Mouse (Mus musculus): ENCODE results near the gene Actl7b. TPM values are rescaled to one million over a fixed set of nuclear protein-coding genes. Genes with fewer than 3 reads are reported as not detected.

Actl7b gene
- total and polyA plus RNA-seq, 3 experiments: 0.13 to 0.21 TPM; not detected in 1

DNA sequence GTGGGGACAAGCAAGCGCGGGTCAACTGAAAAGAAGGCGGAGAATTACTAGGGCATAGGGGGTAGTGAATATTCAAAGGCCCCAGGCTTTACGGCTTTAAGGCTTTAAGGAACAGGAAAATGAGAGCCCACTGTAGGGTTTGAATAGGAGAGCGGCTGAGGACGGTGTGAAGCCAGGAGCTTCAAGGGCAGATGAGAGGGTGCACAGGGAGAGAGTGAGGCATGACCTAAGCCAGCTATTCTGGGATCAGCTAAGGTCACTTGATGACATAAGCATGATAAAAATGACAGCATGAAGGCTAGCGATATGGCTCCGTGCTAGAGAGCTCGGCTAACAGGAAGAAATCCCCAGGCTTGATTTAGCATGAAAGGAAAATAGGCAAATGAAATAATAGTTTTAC lies 21.8 kb downstream of the Actl7b start:
- no peak overlapping the region for H3K27ac ChIP-seq (ENCODE audit: insufficient read depth, low read depth)
- no peak for DNase-seq (ENCODE audit: extremely low read depth)
- H3K9me3 ChIP-seq (replicated peaks; ENCODE audit: low read length): no peaks in the 10 kb centered on the region
- no peaks in the 10 kb centered on the region for H3K79me2 ChIP-seq (replicated peaks; ENCODE audit: control insufficient read depth, extremely low read depth, insufficient read depth, poor library complexity, severe bottlenecking)
- in situ Hi-C loops (cut with MboI; ENCODE audit: low pct_ligation_motif_present, low pct_unique_long_range_greater_than_20kb, low sequenced_read_pairs): no loop called here
- dilution Hi-C loops (cut with MboI; ENCODE audit: extremely low pct_ligation_motif_present, extremely low pct_unique_long_range_greater_than_20kb, low sequenced_read_pairs): no loop called here
- no peaks in the 10 kb centered on the region for H3K36me3 ChIP-seq (replicated peaks in 1 of 2; ENCODE audit: control insufficient read depth in 1 of 2, insufficient read depth in 1 of 2, low read length in 1 of 2)
- no peak overlapping the region for H3K9ac ChIP-seq (ENCODE audit: insufficient read depth, low read depth)
- H3K27me3 ChIP-seq (replicated peaks): no peaks in the 10 kb centered on the region
- no peak overlapping the region for H3K4me2 ChIP-seq (ENCODE audit: insufficient read depth, low read depth, poor library complexity, severe bottlenecking)
- H3K4me1 ChIP-seq (ENCODE audit: control insufficient read depth in 1 of 2, insufficient read depth in 2 of 2): no peaks in the 10 kb centered on the region
- TF ChIP-seq MEF2A (IDR thresholded peaks at IDR 0.05; ENCODE audit: borderline replicate concordance, low read depth, low read length) (no peak), HCFC1 (IDR thresholded peaks at IDR 0.05; ENCODE audit: low read depth, low read length) (no peak), NRF1 (IDR thresholded peaks at IDR 0.05; ENCODE audit: low read depth, low read length) (no peak), ETS1 (conservative IDR thresholded peaks at IDR 0.05; ENCODE audit: low read depth, low read length) (no peak), PAX5 (IDR thresholded peaks at IDR 0.05; ENCODE audit: low read length) (no peak), SMC3 (IDR thresholded peaks at IDR 0.05; ENCODE audit: low read depth, low read length) (no peak), CHD1 (IDR thresholded peaks at IDR 0.05; ENCODE audit: low read depth, low read length) (no peak), SIN3A (IDR thresholded peaks at IDR 0.05; ENCODE audit: low read length) (no peak), MAFK (IDR thresholded peaks at IDR 0.05; ENCODE audit: insufficient replicate concordance, low read length) (no peak), MYC (IDR thresholded peaks at IDR 0.05; ENCODE audit: low read depth, low read length) (no peak), JUN (IDR thresholded peaks at IDR 0.05; ENCODE audit: insufficient read depth, low read depth, low read length) (no peak), KAT2A (IDR thresholded peaks at IDR 0.05; ENCODE audit: insufficient replicate concordance, low read length) (no peak), TBP (conservative IDR thresholded peaks at IDR 0.05; ENCODE audit: low read depth, low read length) (no peak), NELFE (IDR thresholded peaks at IDR 0.05; ENCODE audit: low read depth, low read length) (no peak), POLR2A (IDR thresholded peaks at IDR 0.05; ENCODE audit: low read depth, low read length) (no peak), MXI1 (IDR thresholded peaks at IDR 0.05; ENCODE audit: low read depth, low read length) (no peak)
- no peak overlapping the region for H3K4me3 ChIP-seq (replicated peaks in 1 of 3; ENCODE audit: low read depth in 2 of 3, low read length in 2 of 3, poor library complexity in 1 of 3)

DNA sequence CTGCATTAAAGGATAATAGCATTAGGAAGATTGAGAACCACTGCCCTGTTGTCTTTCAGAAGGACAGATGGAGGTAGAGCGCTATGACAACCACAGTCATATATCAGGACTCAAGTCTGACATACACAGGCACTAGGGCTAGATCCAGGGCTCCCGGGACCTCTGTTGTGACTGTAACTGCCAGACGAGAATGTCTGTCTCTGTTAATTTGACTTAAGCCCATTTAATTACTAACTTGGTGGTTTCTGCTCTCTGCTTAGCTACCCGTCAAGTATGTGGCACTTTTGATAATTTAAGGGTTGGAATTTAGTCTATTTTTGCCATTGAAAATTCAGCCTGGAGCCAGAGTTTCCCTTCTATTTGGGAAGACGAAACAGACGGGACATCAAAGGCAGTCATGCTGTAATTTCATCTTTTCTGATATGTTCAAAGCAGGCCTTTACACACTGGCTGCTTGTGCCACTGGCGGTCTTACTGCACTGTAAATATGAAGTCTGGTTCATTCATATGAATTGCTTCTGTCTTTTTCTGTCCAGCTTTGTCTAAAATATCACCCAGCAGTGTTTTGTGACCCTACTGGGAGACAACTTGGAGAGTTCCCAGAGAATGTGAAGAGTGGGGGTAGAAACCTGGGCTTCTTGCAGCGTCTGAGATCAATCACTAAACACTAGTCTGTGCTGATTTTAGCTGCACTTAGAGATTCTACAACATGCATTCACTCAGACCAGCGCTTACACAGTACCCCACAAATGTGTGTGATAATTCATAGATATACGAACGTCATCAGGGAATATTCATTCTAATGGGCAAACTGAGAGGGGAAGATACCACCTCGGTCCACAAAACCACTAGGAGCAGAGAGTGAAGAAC lies 22.4 kb downstream of the Actl7b start:
- DNase-seq (ENCODE audit: extremely low read depth): no peak
- no peaks in the 10 kb centered on the region for H3K4me1 ChIP-seq (ENCODE audit: control insufficient read depth in 1 of 2, insufficient read depth in 2 of 2)
- TF ChIP-seq CHD2 (IDR thresholded peaks at IDR 0.05; ENCODE audit: low read length) (no peak), ELF1 (IDR thresholded peaks at IDR 0.05; ENCODE audit: low read depth, low read length) (no peak), UBTF (IDR thresholded peaks at IDR 0.05; ENCODE audit: low read depth, low read length) (no peak), MAX (IDR thresholded peaks at IDR 0.05; ENCODE audit: low read length) (no peak), POLR2A (IDR thresholded peaks at IDR 0.05; ENCODE audit: low read depth, low read length) (no peak), KAT2A (IDR thresholded peaks at IDR 0.05; ENCODE audit: insufficient replicate concordance, low read length) (no peak), ZNF384 (IDR thresholded peaks at IDR 0.05; ENCODE audit: low read depth, low read length) (no peak), MEF2A (IDR thresholded peaks at IDR 0.05; ENCODE audit: borderline replicate concordance, low read depth, low read length) (no peak), ZKSCAN1 (IDR thresholded peaks at IDR 0.05; ENCODE audit: borderline replicate concordance, low read depth, low read length) (no peak), BHLHE40 (IDR thresholded peaks at IDR 0.05; ENCODE audit: low read depth, low read length) (no peak), EP300 (IDR thresholded peaks at IDR 0.05; ENCODE audit: low read length) (no peak), MAFK (IDR thresholded peaks at IDR 0.05; ENCODE audit: insufficient replicate concordance, low read length) (no peak), JUND (conservative IDR thresholded peaks at IDR 0.05; ENCODE audit: low read depth, low read length) (no peak), PAX5 (IDR thresholded peaks at IDR 0.05; ENCODE audit: low read length) (no peak), NELFE (IDR thresholded peaks at IDR 0.05; ENCODE audit: low read depth, low read length) (no peak), ZC3H11A (IDR thresholded peaks at IDR 0.05; ENCODE audit: low read depth, low read length) (no peak)
- H3K4me3 ChIP-seq (replicated peaks in 1 of 3; ENCODE audit: low read depth in 2 of 3, low read length in 2 of 3, poor library complexity in 1 of 3): no peak overlapping the region
- no peak overlapping the region for H3K4me2 ChIP-seq (ENCODE audit: insufficient read depth, low read depth, poor library complexity, severe bottlenecking)
- H3K79me2 ChIP-seq (replicated peaks; ENCODE audit: control insufficient read depth, extremely low read depth, insufficient read depth, poor library complexity, severe bottlenecking): no peaks in the 10 kb centered on the region
- H3K9me3 ChIP-seq (replicated peaks; ENCODE audit: low read length): no peaks in the 10 kb centered on the region
- dilution Hi-C loops (cut with MboI; ENCODE audit: extremely low pct_ligation_motif_present, extremely low pct_unique_long_range_greater_than_20kb, low sequenced_read_pairs): no loop called here
- H3K27ac ChIP-seq (ENCODE audit: insufficient read depth, low read depth): no peak overlapping the region
- H3K9ac ChIP-seq (ENCODE audit: insufficient read depth, low read depth): no peak overlapping the region
- no peaks in the 10 kb centered on the region for H3K27me3 ChIP-seq (replicated peaks)
- H3K36me3 ChIP-seq (replicated peaks in 1 of 2; ENCODE audit: control insufficient read depth in 1 of 2, insufficient read depth in 1 of 2, low read length in 1 of 2): no peaks in the 10 kb centered on the region
- in situ Hi-C loops (cut with MboI; ENCODE audit: low pct_ligation_motif_present, low pct_unique_long_range_greater_than_20kb, low sequenced_read_pairs): no loop called here
